Mouse (Mus musculus) lung, adult 2 months (tissue): ENCODE results near the gene Smyd3.

Experiments
- CTCF ChIP-seq: fragments of 200-500 bp; IDR thresholded peaks from 2 replicates; pipeline ENCODE4 v1.5.1; 2011; ENCODE audit warnings: mild to moderate bottlenecking, low read length, control low read depth; ENCODE audit not compliant: insufficient read depth
- POLR2A ChIP-seq: fragments of 200-500 bp; IDR thresholded peaks from 2 replicates; pipeline ENCODE4 v1.6.1; 2011; ENCODE audit warnings: low read depth, mild to moderate bottlenecking, control low read depth, low read length, borderline replicate concordance; ENCODE audit errors: extremely low read depth

GRCm38 (mm10) chr1:179556921-179557320 is 39.1 kb upstream of the Smyd3 start:
- TF ChIP-seq POLR2A: no peak
- no peak for TF ChIP-seq CTCF
